Mouse (Mus musculus) lung, postnatal 4 days (tissue): ENCODE measurements at regions not wholly inside any gene's neighbourhood (a gene's known extent, or its start where the extent isn't known, plus 50 kb on each side); places are given as distances from the start of the nearest gene placed in this dataset.

Experiments used
- DNase-seq, 2 experiments: peaks; one replicate each; pipeline ENCODE4 v3.0.0; 2021

- no peak for DNase-seq
These were observed 86.5 kb upstream of the Ret start for GRCm38 (mm10) chr6:118283949-118284568.

GRCm38 (mm10) chr6:118263951-118264350, 66.4 kb upstream of the Ret start:
- DNase-seq = no peak

- no peak for DNase-seq
These were observed 62.4 kb upstream of the Ret start for GRCm38 (mm10) chr6:118259881-118260280.

- no peak for DNase-seq
These were observed 57.4 kb upstream of the Ret start for GRCm38 (mm10) chr6:118254871-118255270.

GRCm38 (mm10) chr6:118252711-118253110, 55.2 kb upstream of the Ret start:
- peak; percentile 55 to 71 for DNase-seq

- no peak for DNase-seq
These were observed 53.6 kb upstream of the Ret start for GRCm38 (mm10) chr6:118251131-118251530.

GRCm38 (mm10) chr6:118250006-118250405, 52.5 kb upstream of the Ret start:
- no peak for DNase-seq
